Mouse (Mus musculus) cerebellum, postnatal 14 days (tissue): ENCODE measurements around the gene Sec62.
A peak's percentile ranks its signal among the peaks of the same experiment; 100 is the strongest.
"Not testable (repeated sequence)": the region's sequence is repeated elsewhere in the genome, so short reads cannot be mapped to it uniquely, and the experiment has no call there.

Experiments used
- DNase-seq, 2 experiments: peaks; one replicate each; pipeline ENCODE4 v3.0.0; 2021; ENCODE audit warnings: mixed read lengths in 2 of 2

Sec62 gene

GRCm38 (mm10) chr3:30833254-30833653 is 40.6 kb downstream of the Sec62 start:
- DNase-seq = no peak

GRCm38 (mm10) chr3:30845755-30846154 is 53.1 kb downstream of the Sec62 start:
- no peak for DNase-seq

GRCm38 (mm10) chr3:30847413-30847812 is 54.7 kb downstream of the Sec62 start:
- no peak for DNase-seq

- no peak for DNase-seq
These were observed 58.7 kb downstream of the Sec62 start for GRCm38 (mm10) chr3:30851422-30851821.

GRCm38 (mm10) chr3:30853596-30853995 is 60.9 kb downstream of the Sec62 start:
- DNase-seq = no peak

- DNase-seq = peak; percentile 59 to 62
These were observed 63.2 kb downstream of the Sec62 start, which contains the start of gene Gpr160 for GRCm38 (mm10) chr3:30855604-30856458. TSS of gene Gpr160 (plus strand) at chr3:30855950.

GRCm38 (mm10) chr3:30859599-30859998 is 66.9 kb downstream of the Sec62 start:
- not testable (repeated sequence) for DNase-seq

- no peak for DNase-seq
These were observed 68.0 kb downstream of the Sec62 start for GRCm38 (mm10) chr3:30860705-30861104.

GRCm38 (mm10) chr3:30863712-30864435 is 71.2 kb downstream of the Sec62 start:
- no peak for DNase-seq

- DNase-seq = no peak
These were observed 72.0 kb downstream of the Sec62 start for GRCm38 (mm10) chr3:30864640-30865039.

GRCm38 (mm10) chr3:30868176-30868575 is 75.5 kb downstream of the Sec62 start:
- DNase-seq = no peak

- no peak for DNase-seq
These were observed 76.0 kb downstream of the Sec62 start for GRCm38 (mm10) chr3:30868625-30869024.

GRCm38 (mm10) chr3:30869995-30870394 is 77.3 kb downstream of the Sec62 start:
- no peak for DNase-seq
